Mouse (Mus musculus) liver, embryonic 12.5 days (tissue): ENCODE results near the gene Xpnpep1. TPM values are rescaled to one million over a fixed set of nuclear protein-coding genes. Genes with fewer than 3 reads are reported as not detected.
A peak's percentile ranks its signal among the peaks of the same experiment; 100 is the strongest.

Experiments used
- ATAC-seq: fragments of 200-750 bp; cut with Nextera tagmentation; 2 replicates; pipeline ENCODE4 v1.8.0; 2017; ENCODE audit warnings: moderate number of reproducible peaks, mild to moderate bottlenecking, moderate library complexity
- H3K27ac ChIP-seq: fragments of 300-500 bp; sonication (generic); 2 replicates; pipeline ENCODE4 v1.5.1; 2016; ENCODE audit warnings: mild to moderate bottlenecking
- H3K27me3 ChIP-seq: fragments of 300-500 bp; sonication (generic); replicated peaks from 2 replicates; pipeline ENCODE4 v1.6.1; 2016; ENCODE audit warnings: mild to moderate bottlenecking, moderate library complexity
- H3K36me3 ChIP-seq: fragments of 300-500 bp; sonication (generic); 2 replicates; pipeline ENCODE4 v1.6.1; 2016; ENCODE audit warnings: mild to moderate bottlenecking, moderate library complexity
- H3K4me1 ChIP-seq: fragments of 300-500 bp; sonication (generic); 2 replicates; pipeline ENCODE4 v1.6.1; 2016
- H3K4me2 ChIP-seq: fragments of 300-500 bp; sonication (generic); 2 replicates; pipeline ENCODE4 v1.6.1; 2016; ENCODE audit warnings: mild to moderate bottlenecking, moderate library complexity
- H3K4me3 ChIP-seq: fragments of 300-500 bp; sonication (generic); 2 replicates; pipeline ENCODE4 v1.5.1; 2016; ENCODE audit warnings: mild to moderate bottlenecking, moderate library complexity
- H3K9ac ChIP-seq: fragments of 300-500 bp; sonication (generic); 2 replicates; pipeline ENCODE4 v1.6.1; 2016; ENCODE audit warnings: mild to moderate bottlenecking, moderate library complexity
- H3K9me3 ChIP-seq: fragments of 300-500 bp; sonication (generic); replicated peaks from 2 replicates; pipeline ENCODE4 v1.6.1; 2016; ENCODE audit warnings: mild to moderate bottlenecking, moderate library complexity
- whole genome bisulfite sequencing: fragments of 180-500 bp; shearing (Covaris S2); methylation state at CpG from one replicate; pipeline ENCODE4 v1.1.7; 2016; ENCODE audit not compliant: insufficient replicate concordance; 5-methylcytosine and 5-hydroxymethylcytosine counted together
- polyA plus RNA-seq: library from polyadenylated mRNA; unstranded; fragments of >200 nt; fragmentation: Nextera tagmentation; extraction: Ambion mirVana; gene quantifications from 2 replicates; pipeline ENCODE4 v1.2.1, GENCODE M21; 2016

Xpnpep1 gene
- polyA plus RNA-seq, 1 experiment from 2014 or later, result 133 TPM

DNA sequence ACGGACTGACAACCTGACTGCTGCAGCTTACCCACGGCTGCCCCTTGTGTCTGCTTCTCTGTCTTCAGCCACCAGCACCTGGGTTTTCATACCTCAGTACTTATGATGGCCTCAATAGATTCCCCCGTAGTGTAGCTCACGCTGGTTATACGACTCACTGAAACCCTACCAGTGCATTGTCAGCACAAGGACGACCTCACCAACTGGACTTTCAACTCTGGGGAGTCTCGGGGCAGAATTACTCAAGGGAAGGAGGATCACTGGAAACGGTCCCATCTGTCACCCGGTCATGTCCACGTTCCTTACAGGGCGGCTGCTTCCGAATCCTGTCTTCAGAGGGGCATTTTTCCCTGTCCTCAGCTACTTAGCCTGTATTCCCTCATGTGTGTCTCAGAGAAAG is 11.8 kb downstream of the Xpnpep1 start:
- ATAC-seq, result no peak
- Histone ChIP-seq H3K36me3 (peaks cover 84% of the 10 kb centered on the region), H3K27me3 (no peaks in the 10 kb centered on the region), H3K4me3 (no peak overlapping the region), H3K4me1 (peaks cover 47% of the 10 kb centered on the region), H3K9ac (no peak overlapping the region), H3K4me2 (no peak overlapping the region), H3K27ac (no peak overlapping the region), H3K9me3 (no peaks in the 10 kb centered on the region)
- WGBS, result 88% methylated on average over 12 of the region's 12 CpGs

DNA sequence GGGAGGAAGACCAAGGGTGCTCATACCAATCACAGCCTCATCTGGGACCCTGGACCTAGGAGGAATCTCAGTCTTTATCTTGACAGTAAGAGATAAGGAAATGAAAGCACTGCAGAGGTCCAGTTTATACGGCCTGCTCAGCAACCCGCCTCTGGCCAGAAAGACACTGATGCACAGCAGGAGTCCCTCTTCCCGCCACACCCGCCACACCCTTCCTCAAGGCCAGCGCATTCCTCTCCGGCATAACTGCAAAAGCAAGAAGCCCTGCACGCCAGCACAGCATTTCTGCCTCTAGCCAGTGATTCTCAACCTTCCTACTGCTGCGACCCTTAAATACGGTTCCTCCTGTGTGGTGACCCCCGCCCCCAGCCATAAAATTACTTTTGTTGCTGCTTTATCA is 16.8 kb downstream of the Xpnpep1 start:
- Histone ChIP-seq H3K4me2 (no peak overlapping the region), H3K4me3 (no peak overlapping the region), H3K27ac (no peak overlapping the region), H3K4me1 (0 out of 2 replicates have a peak, but pooled peaks cover 4% of the 10 kb centered on the region), H3K9ac (no peak overlapping the region), H3K9me3 (no peaks in the 10 kb centered on the region), H3K27me3 (no peaks in the 10 kb centered on the region), H3K36me3 (peaks cover 97% of the 10 kb centered on the region)
- ATAC-seq, result no peak; the same call in 1 of the 2 replicates
- whole genome bisulfite sequencing, result 77% methylated on average over 10 of the region's 10 CpGs

DNA sequence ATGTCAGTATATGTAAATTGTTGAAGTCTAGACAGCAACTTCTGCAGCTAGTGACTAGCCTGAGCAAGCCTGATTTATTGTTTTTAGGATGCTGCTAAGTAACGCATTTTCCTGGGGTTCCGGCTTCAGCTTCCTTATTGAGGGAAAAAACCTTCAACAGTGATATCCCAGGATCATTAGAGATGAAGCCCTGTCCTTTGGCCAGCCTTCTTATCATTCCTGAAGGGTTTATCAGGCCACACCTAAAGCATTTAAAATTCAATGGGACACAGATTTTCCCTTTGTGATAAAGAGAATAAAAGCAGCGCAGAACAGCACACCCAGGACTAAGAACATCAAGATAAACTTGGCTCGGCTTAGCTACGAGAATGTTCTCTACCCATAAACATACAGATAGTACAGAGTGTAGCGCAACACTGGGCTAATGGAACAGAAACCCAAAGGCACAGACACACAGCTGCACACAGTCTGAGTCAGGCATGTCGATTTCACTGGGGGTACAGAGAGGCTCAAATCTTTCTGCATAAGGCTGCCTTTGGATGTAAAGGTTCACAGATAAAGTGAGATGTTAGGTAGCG is 17.9 kb downstream of the Xpnpep1 start:
- WGBS, result 71% methylated on average over 8 of the region's 8 CpGs
- H3K36me3 ChIP-seq, result peaks cover 97% of the 10 kb centered on the region
- H3K27ac ChIP-seq, result no peak overlapping the region

DNA sequence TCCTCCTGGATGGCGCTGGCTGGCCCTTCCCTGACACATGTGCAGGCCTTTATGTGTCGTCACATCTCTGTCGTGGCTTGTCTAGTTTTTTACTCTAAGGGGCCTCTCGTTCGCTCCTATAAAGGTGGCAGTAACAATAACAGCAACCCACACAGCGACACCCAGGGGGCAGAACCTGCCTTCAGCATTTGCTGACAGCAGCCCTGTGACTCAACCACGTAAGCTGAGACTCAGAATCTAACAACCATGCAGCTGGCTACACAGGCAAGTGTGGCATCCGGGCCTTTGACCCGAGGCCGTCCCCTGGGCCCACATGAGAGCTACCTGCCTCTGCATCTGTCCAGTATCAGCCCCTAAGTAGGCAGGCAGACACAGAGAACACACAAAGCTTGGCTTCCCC is 18.5 kb downstream of the Xpnpep1 start:
- WGBS, result 81% methylated on average over 10 of the region's 10 CpGs
- Histone ChIP-seq H3K27ac (0 out of 2 replicates have a peak overlapping the region, but pooled peaks have one; percentile 22), H3K27me3 (no peaks in the 10 kb centered on the region), H3K9me3 (no peaks in the 10 kb centered on the region), H3K9ac (no peak overlapping the region), H3K4me2 (no peak overlapping the region), H3K36me3 (peaks cover 97% of the 10 kb centered on the region), H3K4me3 (no peak overlapping the region), H3K4me1 (0 out of 2 replicates have a peak, but pooled peaks cover 4% of the 10 kb centered on the region)
- no peak for ATAC-seq

More for the DNA sequence above, 17.9 kb downstream of the Xpnpep1 start:
- Histone ChIP-seq H3K4me2 (no peak overlapping the region), H3K9ac (no peak overlapping the region), H3K27me3 (no peaks in the 10 kb centered on the region), H3K4me3 (no peak overlapping the region), H3K9me3 (no peaks in the 10 kb centered on the region), H3K4me1 (0 out of 2 replicates have a peak, but pooled peaks cover 4% of the 10 kb centered on the region)
- ATAC-seq, result no peak

DNA sequence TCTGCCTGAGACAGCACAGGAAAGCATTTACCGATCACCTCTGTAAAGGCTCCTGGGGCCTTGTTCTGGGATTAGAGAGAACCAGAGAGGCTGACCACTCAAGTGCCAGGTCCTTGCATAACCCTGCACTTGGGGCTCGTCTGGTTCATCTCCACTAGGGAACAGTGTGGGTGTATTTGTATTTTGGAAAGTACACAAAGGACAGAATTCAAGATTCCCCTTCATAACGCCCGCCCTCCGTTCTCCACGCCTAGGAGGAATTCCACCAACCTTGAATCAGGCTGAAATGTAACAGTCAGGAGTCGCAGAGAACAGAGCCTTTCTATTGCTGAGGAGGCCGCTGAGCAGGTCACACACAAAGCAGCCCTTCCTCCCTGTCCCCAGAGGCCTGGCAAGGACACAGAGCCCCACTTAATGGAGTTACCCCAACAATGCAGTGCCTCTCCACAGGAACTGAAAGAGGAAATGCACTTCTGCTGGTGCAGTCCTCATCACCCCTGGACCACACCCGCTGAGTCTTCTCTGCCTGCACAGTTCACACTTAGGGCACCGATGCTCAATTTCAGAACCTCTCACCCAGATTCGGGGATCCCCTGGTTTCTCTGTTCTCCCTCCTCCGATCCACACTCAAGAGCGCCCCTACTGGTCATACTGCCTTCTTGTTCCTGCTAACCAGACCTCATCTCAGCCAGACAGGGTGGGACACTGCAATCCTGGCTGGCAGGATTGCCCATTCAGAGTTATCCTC is 20.1 kb downstream of the Xpnpep1 start:
- no peak overlapping the region for H3K9ac ChIP-seq
- H3K4me2 ChIP-seq, result no peak overlapping the region
- H3K36me3 ChIP-seq, result peaks cover 97% of the 10 kb centered on the region
- no peaks in the 10 kb centered on the region for H3K9me3 ChIP-seq
- H3K27ac ChIP-seq, result no peak overlapping the region
- WGBS, result 70% methylated on average over 13 of the region's 13 CpGs
- H3K4me3 ChIP-seq, result no peak overlapping the region
- H3K4me1 ChIP-seq, result 0 out of 2 replicates have a peak, but pooled peaks cover 4% of the 10 kb centered on the region
- ATAC-seq, result peak; percentile 30; the same call in 1 of the 2 replicates
- H3K27me3 ChIP-seq, result no peaks in the 10 kb centered on the region

DNA sequence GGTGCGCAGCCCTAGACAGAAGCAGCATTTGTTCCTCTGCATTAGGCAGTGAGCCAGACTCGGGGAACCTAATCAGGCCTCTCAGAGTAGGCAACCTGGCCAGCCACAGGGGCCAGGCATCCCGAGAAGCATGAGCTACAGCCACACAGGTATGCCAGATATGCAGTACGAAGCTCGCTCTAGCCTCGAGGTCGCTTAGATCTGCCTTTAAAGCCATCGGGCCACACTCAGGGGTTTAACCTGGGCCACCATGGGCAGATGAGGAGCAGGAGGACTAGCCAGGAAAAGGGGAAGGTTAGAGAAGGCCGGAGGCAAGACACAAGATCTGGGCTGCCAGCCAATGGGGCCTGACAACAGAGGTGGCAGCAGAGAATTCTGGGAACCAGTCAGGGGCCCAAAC is 22.1 kb downstream of the Xpnpep1 start:
- 83% methylated on average over 9 of the region's 9 CpGs for WGBS
- peaks cover 97% of the 10 kb centered on the region for H3K36me3 ChIP-seq
- ATAC-seq, result no peak

DNA sequence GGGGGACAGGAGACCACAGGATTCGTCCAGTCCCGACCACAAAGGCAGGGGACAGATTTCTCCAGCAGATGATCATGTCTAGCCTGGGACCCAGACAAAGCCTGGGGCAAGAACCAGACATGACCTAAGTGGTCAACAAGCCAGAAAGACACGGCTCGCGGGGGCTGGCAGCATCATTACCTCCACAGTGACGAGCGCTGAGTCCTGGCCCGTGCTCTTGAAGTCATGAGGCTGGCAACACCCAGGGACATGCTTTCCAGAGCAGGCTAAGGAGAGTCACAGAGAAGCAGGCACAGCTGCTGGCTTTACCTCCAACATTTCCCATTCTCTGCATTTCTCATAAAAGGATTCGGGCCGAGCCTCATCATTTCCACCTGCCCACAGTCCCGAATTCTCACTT is 22.8 kb downstream of the Xpnpep1 start:
- H3K4me2 ChIP-seq, result no peak overlapping the region
- H3K36me3 ChIP-seq, result peaks cover 97% of the 10 kb centered on the region
- H3K27me3 ChIP-seq, result no peaks in the 10 kb centered on the region
- ATAC-seq, result no peak
- no peak overlapping the region for H3K9ac ChIP-seq
- no peak overlapping the region for H3K27ac ChIP-seq
- no peaks in the 10 kb centered on the region for H3K9me3 ChIP-seq
- H3K4me1 ChIP-seq, result no peaks in the 10 kb centered on the region
- H3K4me3 ChIP-seq, result no peak overlapping the region
- 83% methylated on average over 11 of the region's 11 CpGs for WGBS

More for the DNA sequence above, 22.1 kb downstream of the Xpnpep1 start:
- H3K27ac ChIP-seq, result no peak overlapping the region
- H3K4me2 ChIP-seq, result no peak overlapping the region
- no peaks in the 10 kb centered on the region for H3K27me3 ChIP-seq
- H3K9me3 ChIP-seq, result no peaks in the 10 kb centered on the region
- no peak overlapping the region for H3K9ac ChIP-seq
- H3K4me3 ChIP-seq, result no peak overlapping the region
- H3K4me1 ChIP-seq, result no peaks in the 10 kb centered on the region

DNA sequence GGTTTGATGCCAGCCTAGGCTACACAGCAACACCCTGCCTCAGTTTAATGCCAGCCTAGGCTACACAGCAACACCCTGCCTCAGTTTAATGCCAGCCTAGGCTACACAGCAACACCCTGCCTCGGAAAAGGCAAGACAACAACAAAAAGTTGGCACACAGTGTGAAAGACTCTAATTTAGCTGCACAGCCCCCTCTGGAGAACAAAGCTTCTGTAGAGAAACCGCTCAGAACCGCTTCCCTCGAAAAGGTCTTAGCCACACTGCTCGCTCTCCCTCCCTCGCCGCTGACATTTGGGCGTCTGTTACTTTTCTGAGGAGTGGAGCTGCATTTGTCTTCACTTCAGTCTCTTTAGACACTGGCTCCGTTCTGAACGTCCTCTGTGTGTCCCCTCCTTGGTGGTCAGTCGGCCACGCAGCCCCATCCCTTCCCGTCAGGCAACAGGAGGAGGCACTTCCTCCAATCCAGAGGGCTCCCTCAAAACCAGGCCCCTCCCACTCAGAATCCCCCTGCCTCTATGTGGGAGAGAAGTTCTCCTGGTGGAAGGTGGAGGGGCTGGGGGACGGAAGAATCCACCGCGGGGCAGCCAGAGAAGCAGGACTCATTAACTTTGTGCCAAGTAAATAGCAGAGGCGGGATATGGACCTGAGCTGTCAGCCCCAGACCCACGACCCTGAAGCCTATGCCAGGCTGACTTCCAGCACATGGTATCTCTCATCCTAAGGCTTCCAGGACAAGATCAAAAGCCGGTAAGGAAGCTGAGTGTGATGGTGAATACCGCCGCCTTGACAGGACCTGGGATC is 24.9 kb downstream of the Xpnpep1 start:
- H3K9ac ChIP-seq, result no peak overlapping the region
- H3K9me3 ChIP-seq, result no peaks in the 10 kb centered on the region
- no peak for ATAC-seq
- no peaks in the 10 kb centered on the region for H3K4me1 ChIP-seq
- WGBS, result 82% methylated on average over 21 of the region's 21 CpGs
- peaks cover 98% of the 10 kb centered on the region for H3K36me3 ChIP-seq
- H3K4me2 ChIP-seq, result no peak overlapping the region
- H3K4me3 ChIP-seq, result no peak overlapping the region
- no peaks in the 10 kb centered on the region for H3K27me3 ChIP-seq
- H3K27ac ChIP-seq, result no peak overlapping the region

DNA sequence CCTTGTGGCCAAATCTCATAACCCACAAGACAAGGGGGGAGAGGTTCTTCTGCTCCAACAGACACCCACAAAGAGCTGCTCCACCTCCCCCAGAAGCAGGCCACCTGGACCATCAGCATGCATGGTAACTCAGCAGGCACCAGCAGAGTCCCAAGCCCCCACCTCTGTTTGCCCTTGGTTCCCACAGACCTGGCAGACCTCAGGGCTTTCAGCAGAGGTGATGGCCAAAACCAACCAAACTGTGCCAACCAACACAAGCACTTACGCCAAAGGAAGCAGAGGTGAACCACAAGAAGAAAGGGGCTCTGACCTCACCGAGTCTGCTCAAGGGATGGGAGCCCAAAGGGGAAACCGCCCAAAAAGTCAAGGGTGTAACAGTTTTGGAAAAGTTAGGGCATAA is 26.3 kb downstream of the Xpnpep1 start:
- Histone ChIP-seq H3K9me3 (no peaks in the 10 kb centered on the region), H3K4me1 (no peaks in the 10 kb centered on the region), H3K4me2 (no peak overlapping the region), H3K36me3 (peaks cover 98% of the 10 kb centered on the region), H3K27me3 (no peaks in the 10 kb centered on the region), H3K4me3 (no peak overlapping the region), H3K9ac (no peak overlapping the region), H3K27ac (no peak overlapping the region)
- ATAC-seq, result no peak
- WGBS, result 82% methylated on average over 3 of the region's 3 CpGs

DNA sequence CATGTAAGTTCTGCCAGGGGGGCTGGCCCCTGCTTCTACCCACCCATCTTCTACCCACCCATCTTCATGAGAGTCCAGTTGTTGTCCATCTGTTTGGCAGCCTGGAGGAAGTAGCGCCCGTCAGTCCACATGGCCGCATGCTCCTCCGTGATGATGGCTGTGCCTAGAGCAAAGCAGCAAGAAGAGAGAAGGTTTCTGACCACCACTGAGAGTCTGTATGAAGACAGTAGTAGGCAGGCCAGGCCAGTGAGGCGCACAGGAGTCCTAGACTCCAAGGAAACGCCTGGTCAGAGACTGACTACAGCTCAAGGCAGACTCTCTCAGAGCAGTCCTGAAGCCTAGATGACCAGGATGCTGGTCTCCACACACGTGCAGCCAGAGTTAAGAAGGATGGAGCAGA is 26.7 kb downstream of the Xpnpep1 start:
- no peaks in the 10 kb centered on the region for H3K27me3 ChIP-seq
- 83% methylated on average over 7 of the region's 7 CpGs for WGBS
- H3K9ac ChIP-seq, result no peak overlapping the region
- no peaks in the 10 kb centered on the region for H3K4me1 ChIP-seq
- H3K36me3 ChIP-seq, result peaks cover 98% of the 10 kb centered on the region
- no peak overlapping the region for H3K27ac ChIP-seq
- H3K4me2 ChIP-seq, result no peak overlapping the region
- H3K4me3 ChIP-seq, result no peak overlapping the region
- H3K9me3 ChIP-seq, result no peaks in the 10 kb centered on the region
- ATAC-seq, result no peak

DNA sequence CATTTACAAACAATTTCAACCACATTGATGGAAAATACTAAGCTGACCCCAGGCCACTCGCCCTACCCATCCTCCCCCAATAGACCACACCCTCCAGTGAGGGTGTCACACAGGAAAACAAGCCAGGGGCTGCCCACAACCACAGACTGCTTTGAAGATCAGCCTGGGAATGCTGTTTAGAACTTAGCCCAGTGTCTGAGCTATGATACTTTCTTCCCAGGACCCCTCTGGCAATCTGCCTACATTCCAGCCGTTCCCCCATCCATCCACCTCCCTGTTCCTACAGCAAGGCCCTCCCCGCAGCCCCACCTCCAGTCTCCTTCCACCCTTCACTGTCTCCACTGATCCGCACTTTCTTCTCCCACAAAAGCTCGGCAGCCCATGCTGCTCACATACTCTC is 29.1 kb downstream of the Xpnpep1 start:
- Histone ChIP-seq H3K27me3 (no peaks in the 10 kb centered on the region), H3K9me3 (no peaks in the 10 kb centered on the region), H3K4me1 (no peaks in the 10 kb centered on the region), H3K36me3 (peaks cover 100% of the 10 kb centered on the region), H3K4me2 (no peak overlapping the region), H3K4me3 (no peak overlapping the region), H3K27ac (no peak overlapping the region), H3K9ac (no peak overlapping the region)
- no peak for ATAC-seq
- 67% methylated on average over 5 of the region's 5 CpGs for WGBS

DNA sequence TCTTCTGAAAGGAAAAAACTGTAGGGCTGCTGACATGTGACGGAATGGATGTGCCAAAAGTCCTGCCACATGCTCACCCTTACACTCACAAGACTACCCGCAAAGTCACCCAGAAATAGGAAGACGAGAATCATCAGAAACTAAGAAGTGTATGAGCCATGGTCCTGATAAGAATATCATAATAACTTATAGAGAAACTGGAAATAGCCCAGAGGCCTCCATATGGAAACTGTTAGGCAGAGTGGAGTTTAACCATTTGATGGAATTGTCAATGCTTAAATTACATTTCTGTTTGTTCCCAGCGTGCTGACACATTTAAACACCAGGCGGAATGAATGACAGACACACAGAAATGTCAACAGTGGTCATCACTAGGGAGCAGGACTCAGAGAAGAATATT is 31.1 kb downstream of the Xpnpep1 start:
- Histone ChIP-seq H3K9me3 (no peaks in the 10 kb centered on the region), H3K36me3 (peaks cover 100% of the 10 kb centered on the region), H3K4me2 (no peak overlapping the region), H3K4me1 (peaks cover 10% of the 10 kb centered on the region), H3K4me3 (no peak overlapping the region), H3K9ac (no peak overlapping the region), H3K27me3 (no peaks in the 10 kb centered on the region), H3K27ac (no peak overlapping the region; the same call in 1 of the 2 replicates)
- no peak for ATAC-seq
- WGBS, result 81% methylated on average over 5 of the region's 5 CpGs
